Mouse (Mus musculus) neural tube, embryonic 15.5 days (tissue): ENCODE data around the gene 4931414P19Rik. TPM values are rescaled to one million over a fixed set of nuclear protein-coding genes. Genes with fewer than 3 reads are reported as not detected.
A peak's percentile ranks its signal among the peaks of the same experiment; 100 is the strongest.

Experiments
- ATAC-seq: fragments of 200-750 bp; cut with Nextera tagmentation; 2 replicates; pipeline ENCODE4 v1.8.0; 2017; ENCODE audit warnings: mild to moderate bottlenecking, moderate TSS enrichment, moderate library complexity; ENCODE audit not compliant: low FRiP score
- H3K27ac ChIP-seq: fragments of 300-500 bp; sonication (generic); replicated peaks from 2 replicates; pipeline ENCODE4 v1.5.1; 2015; ENCODE audit warnings: mild to moderate bottlenecking, inconsistent platforms
- H3K27me3 ChIP-seq: fragments of 300-500 bp; sonication (generic); replicated peaks from 2 replicates; pipeline ENCODE4 v1.6.1; 2015; ENCODE audit warnings: inconsistent platforms
- H3K36me3 ChIP-seq: fragments of 300-500 bp; sonication (generic); 2 replicates; pipeline ENCODE4 v1.6.1; 2015; ENCODE audit warnings: inconsistent platforms
- H3K4me1 ChIP-seq: fragments of 300-500 bp; sonication (generic); 2 replicates; pipeline ENCODE4 v1.6.1; 2015; ENCODE audit warnings: inconsistent platforms
- H3K4me2 ChIP-seq: fragments of 300-500 bp; sonication (generic); 2 replicates; pipeline ENCODE4 v1.6.1; 2015; ENCODE audit warnings: inconsistent platforms, mild to moderate bottlenecking, moderate library complexity
- H3K4me3 ChIP-seq: fragments of 300-500 bp; sonication (generic); replicated peaks from 2 replicates; pipeline ENCODE4 v1.5.1; 2015; ENCODE audit warnings: mild to moderate bottlenecking, inconsistent platforms
- H3K9ac ChIP-seq: fragments of 300-500 bp; sonication (generic); replicated peaks from 2 replicates; pipeline ENCODE4 v1.6.1; 2015; ENCODE audit warnings: mild to moderate bottlenecking, inconsistent platforms
- H3K9me3 ChIP-seq: fragments of 300-500 bp; sonication (generic); replicated peaks from 2 replicates; pipeline ENCODE4 v1.6.1; 2016; ENCODE audit warnings: inconsistent platforms
- WGBS: fragments of 180-500 bp; shearing (Covaris S2); methylation state at CpG from one replicate; pipeline ENCODE4 v1.1.7; 2015; ENCODE audit warnings: mixed read lengths; 5-methylcytosine and 5-hydroxymethylcytosine counted together
- polyA plus RNA-seq: library from polyadenylated mRNA; unstranded; fragments of >200 nt; fragmentation: Nextera tagmentation; extraction: Ambion mirVana; gene quantifications from 2 replicates; pipeline ENCODE4 v1.2.1, GENCODE M21; 2015

4931414P19Rik gene
- polyA plus RNA-seq, 1 experiment from 2014 or later: 4.4 TPM

GRCm38 (mm10) chr14:54579638-54580037, 26.2 kb downstream of the 4931414P19Rik start:
- no peak overlapping the region for H3K27ac ChIP-seq
- no peak overlapping the region for H3K4me2 ChIP-seq
- H3K4me3 ChIP-seq: no peak overlapping the region
- no peaks in the 10 kb centered on the region for H3K9me3 ChIP-seq
- WGBS: 89% methylated on average over 7 of the region's 7 CpGs
- no peak overlapping the region for H3K9ac ChIP-seq
- ATAC-seq: no peak
- H3K27me3 ChIP-seq: peaks cover 27% of the 10 kb centered on the region
- H3K36me3 ChIP-seq: peaks cover 12% of the 10 kb centered on the region
- H3K4me1 ChIP-seq: peaks cover 37% of the 10 kb centered on the region

GRCm38 (mm10) chr14:54578063-54578462, 27.7 kb downstream of the 4931414P19Rik start:
- H3K4me1 ChIP-seq: peaks cover 53% of the 10 kb centered on the region

GRCm38 (mm10) chr14:54577089-54577982, 28.5 kb downstream of the 4931414P19Rik start, which contains the start of gene Ajuba:
TSS of gene Ajuba (minus strand) at chr14:54577558.
- no peaks in the 10 kb centered on the region for H3K36me3 ChIP-seq
- H3K4me1 ChIP-seq: peaks cover 60% of the 10 kb centered on the region
- ATAC-seq: peak; percentile 54
- H3K4me2 ChIP-seq: peak within 1 kb of the TSS; percentile 85
- peak within 1 kb of the TSS; percentile 56 for H3K4me3 ChIP-seq
- peaks cover 40% of the 10 kb centered on the region for H3K27me3 ChIP-seq
- peak within 1 kb of the TSS; percentile 60 for H3K9ac ChIP-seq
- 0% methylated on average over 66 of the region's 66 CpGs for WGBS
- H3K9me3 ChIP-seq: no peaks in the 10 kb centered on the region
- peak within 1 kb of the TSS; percentile 75 for H3K27ac ChIP-seq

More at GRCm38 (mm10) chr14:54578063-54578462, 27.7 kb downstream of the 4931414P19Rik start:
- Histone ChIP-seq H3K27ac (peak overlapping the region; percentile 75), H3K4me3 (peak overlapping the region; percentile 56), H3K9me3 (no peaks in the 10 kb centered on the region), H3K9ac (peak overlapping the region; percentile 60), H3K27me3 (peaks cover 40% of the 10 kb centered on the region), H3K36me3 (peaks cover 5% of the 10 kb centered on the region; the same call in 1 of the 2 replicates), H3K4me2 (peak overlapping the region; percentile 85)
- WGBS: 2% methylated on average over 10 of the region's 10 CpGs
- ATAC-seq: 0 out of 2 replicates have a peak, but pooled peaks have one; percentile 10

GRCm38 (mm10) chr14:54576241-54577088, 29.3 kb downstream of the 4931414P19Rik start:
- Histone ChIP-seq H3K9me3 (no peaks in the 10 kb centered on the region), H3K9ac (peak overlapping the region; percentile 60), H3K4me1 (peaks cover 64% of the 10 kb centered on the region), H3K4me3 (peak overlapping the region; percentile 56), H3K4me2 (peak overlapping the region; percentile 85), H3K27ac (peak overlapping the region; percentile 75; the same call in 1 of the 2 replicates), H3K27me3 (peaks cover 40% of the 10 kb centered on the region), H3K36me3 (no peaks in the 10 kb centered on the region)
- ATAC-seq: 0 out of 2 replicates have a peak, but pooled peaks have one; percentile 3
- under 1% methylated on average over 84 of the region's 84 CpGs for WGBS

GRCm38 (mm10) chr14:54575631-54576030, 30.2 kb downstream of the 4931414P19Rik start:
- Histone ChIP-seq H3K9ac (peak overlapping the region; percentile 60), H3K27me3 (peaks cover 40% of the 10 kb centered on the region), H3K36me3 (no peaks in the 10 kb centered on the region), H3K27ac (no peak overlapping the region), H3K4me1 (peaks cover 64% of the 10 kb centered on the region), H3K4me2 (peak overlapping the region; percentile 85), H3K9me3 (no peaks in the 10 kb centered on the region), H3K4me3 (peak overlapping the region; percentile 56)
- under 1% methylated on average over 39 of the region's 39 CpGs for WGBS
- no peak for ATAC-seq

- H3K4me1 ChIP-seq: peaks cover 64% of the 10 kb centered on the region
- no peak overlapping the region for H3K27ac ChIP-seq
- peak overlapping the region; percentile 56 for H3K4me3 ChIP-seq
- peaks cover 40% of the 10 kb centered on the region for H3K27me3 ChIP-seq
- peak overlapping the region; percentile 85 for H3K4me2 ChIP-seq
- H3K9me3 ChIP-seq: no peaks in the 10 kb centered on the region
- 3% methylated on average over 8 of the region's 8 CpGs for WGBS
- peak overlapping the region; percentile 60 for H3K9ac ChIP-seq
- ATAC-seq: no peak
- H3K36me3 ChIP-seq: no peaks in the 10 kb centered on the region
These were observed 30.8 kb downstream of the 4931414P19Rik start for GRCm38 (mm10) chr14:54575031-54575430.

- Histone ChIP-seq H3K9ac (peak overlapping the region; percentile 15; the same call in 1 of the 2 replicates), H3K4me2 (peak overlapping the region; percentile 85), H3K4me3 (peak overlapping the region; percentile 56; the same call in 1 of the 2 replicates), H3K9me3 (no peaks in the 10 kb centered on the region), H3K27ac (no peak overlapping the region), H3K4me1 (peaks cover 64% of the 10 kb centered on the region), H3K27me3 (peaks cover 40% of the 10 kb centered on the region), H3K36me3 (no peaks in the 10 kb centered on the region)
- ATAC-seq: no peak
- WGBS: 18% methylated on average over 4 of the region's 4 CpGs
These were observed 31.5 kb downstream of the 4931414P19Rik start for GRCm38 (mm10) chr14:54574253-54574652.

- Histone ChIP-seq H3K9me3 (no peaks in the 10 kb centered on the region), H3K4me3 (0 out of 2 replicates have a peak overlapping the region, but pooled peaks have one; percentile 9), H3K27ac (0 out of 2 replicates have a peak overlapping the region, but pooled peaks have one; percentile 18), H3K9ac (no peak overlapping the region), H3K27me3 (peaks cover 36% of the 10 kb centered on the region), H3K4me1 (peaks cover 59% of the 10 kb centered on the region), H3K36me3 (no peaks in the 10 kb centered on the region), H3K4me2 (peak overlapping the region; percentile 85)
- 12% methylated on average over 14 of the region's 14 CpGs for WGBS
- no peak for ATAC-seq
These were observed 32.7 kb downstream of the 4931414P19Rik start for GRCm38 (mm10) chr14:54572790-54573736.

- ATAC-seq: no peak
- Histone ChIP-seq H3K4me3 (no peak overlapping the region), H3K4me1 (peaks cover 50% of the 10 kb centered on the region), H3K9ac (no peak overlapping the region), H3K4me2 (no peak overlapping the region), H3K27ac (no peak overlapping the region), H3K27me3 (peaks cover 33% of the 10 kb centered on the region), H3K9me3 (no peaks in the 10 kb centered on the region), H3K36me3 (no peaks in the 10 kb centered on the region)
- WGBS: 59% methylated on average over 4 of the region's 4 CpGs
These were observed 33.7 kb downstream of the 4931414P19Rik start for GRCm38 (mm10) chr14:54572122-54572521.
